Mouse (Mus musculus) fat pad, adult 2 months (tissue): Measurements from ENCODE around the gene Ap1m1.

Experiments used
- DNase-seq: peaks from one replicate; pipeline ENCODE4 v3.0.0-alpha.2; 2011; ENCODE audit warnings: low read depth, low spot score; ENCODE audit errors: extremely low read depth

The Ap1m1 gene

DNA sequence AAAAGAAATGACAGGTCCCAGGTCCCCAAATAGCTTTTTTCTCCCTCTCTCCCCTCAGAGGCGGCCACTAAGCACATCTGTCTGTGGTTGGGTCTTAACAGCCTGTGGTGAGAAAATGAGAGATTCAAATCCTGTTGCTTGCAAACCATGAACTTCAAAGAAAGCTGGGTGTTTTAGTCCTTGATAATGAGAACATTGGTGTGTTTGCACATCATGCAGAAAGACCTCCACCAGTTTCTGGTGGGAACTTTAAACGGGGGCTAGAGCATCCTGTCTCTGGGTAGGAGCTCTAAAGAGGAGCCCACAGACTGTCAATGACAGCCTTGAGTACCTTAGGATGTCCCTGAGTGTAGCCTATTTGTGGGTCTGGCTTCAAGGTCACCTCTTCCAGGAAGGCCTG is 51.3 kb downstream of the Ap1m1 start:
- no peak for DNase-seq

DNA sequence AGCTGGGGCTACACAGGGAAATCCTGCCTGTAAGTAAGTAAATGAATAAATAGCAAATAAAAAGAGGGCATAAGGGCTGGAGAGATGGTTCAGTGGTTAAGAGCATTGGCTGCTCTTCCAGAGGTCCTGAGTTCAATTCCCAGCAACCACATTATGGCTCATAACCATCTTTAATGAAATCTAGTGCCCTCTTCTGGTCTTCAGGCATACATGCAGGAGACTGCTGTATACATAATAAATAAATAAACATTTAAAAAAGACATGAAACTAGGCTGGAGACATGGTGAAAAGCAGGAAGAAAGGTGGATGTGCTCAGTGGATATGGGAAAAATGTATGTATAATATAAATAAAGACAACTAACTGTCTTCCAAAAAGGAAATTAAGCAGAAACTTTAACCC is 53.5 kb downstream of the Ap1m1 start:
- no peak for DNase-seq

DNA sequence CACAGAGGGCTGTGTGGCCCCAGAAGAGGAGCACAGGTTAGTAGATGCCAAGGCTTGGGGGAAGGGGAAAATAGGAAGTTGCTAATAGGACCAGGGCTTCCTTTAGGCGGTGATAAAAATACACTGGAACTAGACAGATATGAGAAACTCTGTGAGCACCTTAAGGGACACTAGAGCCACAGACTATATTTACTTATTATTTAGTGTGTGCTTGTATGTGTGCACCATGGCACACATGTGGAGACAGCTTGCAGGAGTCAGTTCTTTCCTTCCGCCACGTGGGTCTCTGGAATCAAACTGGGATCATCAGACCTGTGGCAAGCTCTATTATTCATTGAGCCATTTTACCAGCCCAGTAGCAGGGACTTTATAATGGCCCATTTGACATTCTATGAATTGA is 55.3 kb downstream of the Ap1m1 start:
- DNase-seq, result no peak

DNA sequence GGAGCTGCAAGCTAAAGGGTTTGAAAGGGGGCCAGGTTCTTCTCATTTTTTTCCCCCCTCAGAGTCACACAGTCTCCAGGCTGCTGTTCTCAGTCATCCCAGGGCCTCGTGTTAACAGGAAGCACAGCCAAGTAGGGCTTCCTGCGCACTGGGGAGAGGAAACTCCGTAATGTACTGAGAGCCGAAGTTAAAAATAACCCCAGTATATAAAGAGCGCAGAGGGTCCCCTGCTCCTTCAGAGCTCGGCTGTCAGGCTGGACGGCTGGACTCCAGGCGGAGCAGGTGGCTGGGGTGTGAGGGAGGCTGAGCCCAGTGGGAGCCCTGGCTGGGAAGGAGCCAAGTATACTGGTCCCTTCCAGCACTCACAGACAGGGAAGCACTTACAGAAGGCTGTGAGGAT is 55.9 kb downstream of the Ap1m1 start:
- no peak for DNase-seq

DNA sequence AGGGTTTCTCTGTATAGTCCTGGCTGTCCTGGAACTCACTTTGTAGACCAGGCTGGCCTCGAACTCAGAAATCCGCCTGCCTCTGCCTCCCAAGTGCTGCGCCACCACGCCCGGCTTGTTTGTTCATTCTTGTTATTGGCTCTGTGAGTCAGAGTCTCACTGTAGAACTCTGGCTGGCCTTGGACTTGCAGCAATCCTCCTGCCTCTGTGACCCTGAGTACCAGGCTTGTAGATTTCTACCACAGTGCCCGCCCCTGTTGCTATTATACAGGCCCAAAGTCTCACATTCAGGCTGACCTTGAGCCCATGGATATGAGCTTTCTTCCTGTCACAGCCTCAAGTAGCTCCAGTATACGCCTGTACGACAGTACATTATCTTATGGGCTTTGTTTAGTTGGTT is 56.7 kb downstream of the Ap1m1 start:
- no peak for DNase-seq

DNA sequence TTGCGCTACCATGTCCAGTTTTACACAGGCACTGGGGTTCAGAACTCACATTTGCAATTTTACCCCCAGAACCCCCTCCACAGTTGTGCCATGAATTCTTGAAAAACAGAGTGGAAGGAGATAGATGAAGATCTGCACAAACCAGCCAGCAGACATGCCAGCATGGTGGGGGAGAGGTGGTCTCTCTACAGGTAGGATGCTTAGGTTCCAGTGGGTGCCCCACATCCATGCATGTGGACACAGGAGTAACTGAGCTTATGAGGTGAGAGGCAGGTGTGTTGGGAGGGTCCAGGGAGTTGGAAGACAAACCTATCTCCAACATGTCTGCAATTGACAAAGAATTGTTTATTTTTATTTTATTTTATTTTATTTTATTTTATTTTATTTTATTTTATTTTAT is 59.1 kb downstream of the Ap1m1 start:
- no peak for DNase-seq

DNA sequence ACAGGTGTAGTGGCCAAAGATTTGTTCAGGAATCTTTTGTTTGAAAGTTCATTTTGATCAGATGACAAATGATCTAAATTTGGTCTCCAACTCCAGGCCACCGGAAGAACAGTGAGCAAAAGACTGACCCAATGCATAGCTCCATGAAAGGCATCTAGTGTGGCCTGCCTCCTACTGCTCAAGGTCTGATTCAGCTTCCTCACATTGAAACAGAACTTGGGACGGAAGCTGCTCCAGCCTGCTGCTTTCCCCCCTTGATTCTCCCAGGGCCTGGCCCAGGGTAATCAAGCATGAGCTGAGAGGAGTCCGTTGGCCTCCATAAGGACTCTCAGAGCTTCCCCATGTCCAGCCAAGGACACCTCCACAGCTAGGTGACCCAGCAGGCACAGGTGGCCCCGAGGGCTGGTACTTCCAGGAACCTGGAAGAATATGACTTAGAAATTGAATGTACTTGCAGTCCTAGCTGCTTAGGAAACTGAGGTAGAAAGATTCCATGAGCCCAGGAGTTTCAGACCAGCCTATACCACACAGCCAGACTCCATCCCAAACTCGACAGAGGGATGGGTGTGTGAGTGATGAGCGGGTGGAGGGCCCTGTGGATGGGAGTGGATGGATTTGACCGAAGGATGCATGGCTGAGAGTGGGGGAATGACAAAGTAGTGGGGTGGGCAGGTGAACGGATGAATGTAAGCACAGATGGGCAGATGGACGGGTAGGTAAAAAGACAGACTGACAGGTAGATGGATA is 61.0 kb downstream of the Ap1m1 start:
- DNase-seq, result no peak

DNA sequence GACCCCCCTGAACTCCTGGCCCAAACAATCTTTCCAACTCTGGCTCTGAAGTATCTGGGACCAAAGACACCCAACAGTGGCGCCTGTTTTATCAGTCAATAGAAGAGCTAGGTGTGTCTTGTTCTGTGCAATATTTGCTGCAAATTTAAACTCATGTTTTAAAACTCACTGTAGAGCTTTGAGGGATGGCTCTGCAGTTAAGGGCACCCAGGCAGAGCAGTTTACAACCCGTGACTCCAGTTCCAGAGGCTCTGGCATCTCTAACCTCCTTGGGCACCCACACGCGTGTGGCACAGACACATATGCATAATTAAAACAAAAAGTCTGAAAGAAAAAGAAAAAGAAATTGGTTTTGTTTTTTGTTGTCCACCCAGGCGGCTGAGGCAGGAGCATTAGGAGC is 61.7 kb downstream of the Ap1m1 start:
- DNase-seq, result no peak

DNA sequence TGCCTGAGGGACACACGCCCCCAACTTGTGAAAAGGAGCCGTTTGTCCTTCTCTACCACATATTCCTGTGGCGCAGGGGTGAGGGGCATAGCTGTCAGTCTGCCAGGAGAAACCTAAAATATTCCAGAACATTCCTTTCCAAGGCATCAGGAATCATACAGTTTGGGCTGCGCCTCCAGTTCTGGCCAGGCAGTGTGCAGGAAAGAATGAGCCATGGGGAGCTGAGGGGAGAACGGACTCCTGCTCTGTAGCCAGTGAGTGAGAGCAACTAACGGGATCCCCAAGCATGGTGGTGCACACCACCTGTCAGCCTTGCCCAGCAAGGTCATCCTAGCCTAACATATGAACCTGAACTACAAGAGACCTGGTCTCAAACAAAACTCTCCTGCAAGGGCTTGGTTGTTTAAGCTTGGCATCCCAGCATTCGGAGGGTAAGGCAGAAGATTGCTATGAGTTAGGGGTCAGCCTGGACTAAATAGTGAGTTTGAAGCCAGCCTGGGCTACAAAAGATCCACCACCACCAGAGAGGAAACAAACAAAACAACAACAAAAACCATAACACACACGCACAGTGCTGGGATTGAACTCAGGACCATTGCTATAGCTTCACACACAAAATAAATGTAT is 63.3 kb downstream of the Ap1m1 start:
- no peak for DNase-seq

DNA sequence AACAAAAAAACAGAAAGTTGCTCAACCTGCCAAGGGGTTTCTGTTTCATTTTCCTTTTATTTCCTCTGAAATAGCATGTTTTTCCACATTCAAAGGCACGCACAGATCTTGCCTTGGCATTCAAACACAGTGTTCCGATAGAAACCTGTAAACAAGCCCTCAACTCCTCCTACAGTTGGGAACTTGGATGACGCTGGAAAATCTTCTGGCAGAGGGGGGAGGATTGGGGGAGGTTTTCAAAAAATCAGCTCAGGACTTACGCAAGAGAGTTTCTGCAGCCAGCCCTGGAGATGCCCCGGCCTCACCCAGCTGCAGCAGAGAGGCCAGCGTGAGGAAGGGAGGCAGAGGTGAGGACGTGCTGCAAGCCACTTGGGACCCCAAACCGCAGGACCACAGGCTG is 63.8 kb downstream of the Ap1m1 start:
- DNase-seq, result no peak

DNA sequence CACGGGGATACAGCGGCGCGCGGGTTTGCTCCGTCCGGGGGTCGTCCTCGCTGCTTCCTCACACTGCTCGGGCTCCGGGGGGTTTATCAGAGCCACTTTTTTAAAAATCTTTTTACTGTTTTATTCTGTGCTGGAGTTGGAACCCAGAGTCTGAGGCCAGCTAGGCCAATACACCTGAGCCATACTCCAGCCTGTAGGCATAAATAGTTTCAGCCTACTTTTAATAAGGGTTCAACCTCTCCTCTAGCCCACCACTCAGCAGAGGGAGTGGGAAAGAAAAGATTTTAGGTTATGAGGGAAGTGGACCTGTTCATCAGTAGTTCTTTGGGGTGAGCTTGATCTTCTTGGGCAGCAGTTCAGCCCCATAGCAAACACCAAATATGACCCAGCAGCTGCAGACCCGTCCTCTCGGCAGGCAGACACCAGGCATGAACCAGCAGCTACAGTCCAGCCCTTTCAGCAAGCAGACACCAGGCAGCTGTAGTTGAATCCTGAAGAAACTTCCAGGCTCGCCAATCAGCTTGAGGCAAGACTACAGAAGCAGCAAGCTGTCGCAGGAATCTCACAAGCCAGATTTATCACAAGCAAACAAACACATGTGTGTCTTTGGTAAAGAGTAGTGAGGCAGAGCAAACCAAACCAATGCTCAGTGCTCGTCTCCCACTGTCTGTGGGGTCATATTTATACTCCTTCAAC is 65.5 kb downstream of the Ap1m1 start, which contains the start of gene Gm10282:
TSS of gene Gm10282 (minus strand) at position 51 of the 696 bp plus-strand sequence.
- DNase-seq, result no peak

DNA sequence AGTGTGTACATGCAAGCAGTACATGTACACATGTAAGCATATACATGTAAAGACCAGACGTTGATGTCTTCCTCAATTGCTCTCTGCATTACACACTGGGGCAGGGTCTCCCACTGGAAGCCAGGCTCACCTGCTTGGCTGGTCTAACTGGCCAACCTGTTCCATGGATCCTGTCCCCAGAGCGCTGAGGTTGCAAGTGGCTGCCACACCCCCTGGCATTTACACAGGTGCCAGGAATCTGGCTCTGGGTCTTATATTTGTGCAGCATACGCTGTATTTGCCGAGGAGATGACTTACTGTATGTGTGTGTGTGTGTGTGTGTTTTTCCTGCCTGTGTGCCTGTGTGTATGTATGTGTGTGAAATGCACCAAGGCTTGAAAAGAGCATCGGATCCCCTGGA is 67.1 kb downstream of the Ap1m1 start:
- no peak for DNase-seq
